Comparison of ENCODE assay signal across 17 mouse cellular contexts in genomic region chr8:106077452-106078067, GRCm38 (mm10). TPM values are rescaled to one million over a fixed set of nuclear protein-coding genes. Genes with fewer than 3 reads are reported as not detected.
DNase-seq lines count a peak whose midpoint lies in the region; ATAC-seq and TF ChIP-seq lines count a peak whose summit lies in the region.
"Had no signal": no experiment of that assay in that cellular context is flagged by ENCODE, and none has a peak within 500 bp of the region (broad histone marks: within the 10 kb centered on the region; RNA-seq: fewer than 3 reads in every experiment).

No protein-coding gene starts in this region.

- no peak overlapping the region for H3K27ac ChIP-seq in heart, embryonic 11.5 days (ENCODE audit: low read depth, low read length)
- H3K27ac ChIP-seq in lung, postnatal 0 days (ENCODE audit: low read length): no peak overlapping the region
- no peak overlapping the region for H3K27ac ChIP-seq in MEL (ENCODE audit: control insufficient read depth, low read depth, low read length)
- no peak overlapping the region for H3K27ac ChIP-seq in liver, postnatal 0 days (ENCODE audit: low read depth)
- H3K27ac ChIP-seq: heart, embryonic 15.5 days; lung, embryonic 15.5 days had no signal

- no peak for DNase-seq in heart, postnatal 25 days (ENCODE audit: low spot score)
- DNase-seq in lung, postnatal 0 days (ENCODE audit: low spot score): no peak
- DNase-seq in lung, adult 2 months: no peak
- peak; percentile 35 for DNase-seq in MEL (ENCODE audit: low read depth, low spot score)
- no peak for DNase-seq in liver, postnatal 0 days
- DNase-seq in spleen, postnatal 36 days (ENCODE audit: low spot score in 2 of 2): no peak
- DNase-seq: adrenal gland, postnatal 14 days; cerebellum, adult 9-11 months; gastrocnemius, postnatal 25 days; kidney, postnatal 10 days; right cerebral cortex, postnatal 4 days; thymus, postnatal 36 days had no signal

- no peaks in the 10 kb centered on the region for H3K27me3 ChIP-seq in heart, embryonic 11.5 days (ENCODE audit: control insufficient read depth, insufficient read depth, low read length)
- H3K27me3 ChIP-seq in lung, postnatal 0 days (replicated peaks; ENCODE audit: insufficient read depth, low read length): no peaks in the 10 kb centered on the region
- no peaks in the 10 kb centered on the region for H3K27me3 ChIP-seq in MEL (ENCODE audit: control insufficient read depth in 1 of 2, insufficient read depth in 2 of 2, low read length in 2 of 2)
- no peaks in the 10 kb centered on the region for H3K27me3 ChIP-seq in liver, postnatal 0 days (ENCODE audit: insufficient read depth, low read length)
- H3K27me3 ChIP-seq: heart, embryonic 15.5 days; lung, embryonic 15.5 days had no signal

- 0 out of 2 replicates have a peak, but pooled peaks have one; percentile 42 for ATAC-seq in heart, embryonic 11.5 days (replicated peaks; ENCODE audit: insufficient number of reproducible peaks, low FRiP score, low TSS enrichment)
- ATAC-seq in lung, postnatal 0 days: no peak
- no peak for ATAC-seq in liver, postnatal 0 days
- ATAC-seq: inflammation-experienced regulatory T-cells, adult 6 months had no signal

- no peak overlapping the region for H3K4me3 ChIP-seq in heart, embryonic 11.5 days (ENCODE audit: low read depth, low read length)
- no peak overlapping the region for H3K4me3 ChIP-seq in lung, postnatal 0 days (ENCODE audit: low read depth, low read length)
- no peak overlapping the region for H3K4me3 ChIP-seq in lung, adult 2 months (replicated peaks; ENCODE audit: extremely low read depth, low read depth, low read length)
- no peak overlapping the region for H3K4me3 ChIP-seq in MEL (ENCODE audit: control insufficient read depth in 1 of 2, insufficient read depth in 1 of 2, low read depth in 2 of 2, low read length in 2 of 2)
- H3K4me3 ChIP-seq in liver, postnatal 0 days (ENCODE audit: low read depth, low read length): no peak overlapping the region
- H3K4me3 ChIP-seq: erythroblast, embryonic 14.5 days; heart, embryonic 15.5 days; lung, embryonic 15.5 days had no signal

- no peaks in the 10 kb centered on the region for H3K4me1 ChIP-seq in heart, embryonic 11.5 days (ENCODE audit: control insufficient read depth, insufficient read depth, low read length)
- H3K4me1 ChIP-seq in lung, postnatal 0 days (ENCODE audit: insufficient read depth, low read depth, low read length): no peaks in the 10 kb centered on the region
- H3K4me1 ChIP-seq in lung, adult 2 months (ENCODE audit: control insufficient read depth, insufficient read depth, low read length): peaks cover 2% of the 10 kb centered on the region
- peaks cover 2 to 13% of the 10 kb centered on the region in 2 experiments; a peak in 3 of 4 replicates for H3K4me1 ChIP-seq in MEL (ENCODE audit: control insufficient read depth in 1 of 2, insufficient read depth in 2 of 2, low read length in 2 of 2)
- peaks cover 9% of the 10 kb centered on the region; the same call in 1 of the 2 replicates for H3K4me1 ChIP-seq in liver, postnatal 0 days (ENCODE audit: insufficient read depth)
- H3K4me1 ChIP-seq: lung, embryonic 15.5 days had no signal

- no peak for TF ChIP-seq EP300 in lung, postnatal 0 days (IDR thresholded peaks at IDR 0.05)
- TF ChIP-seq EP300 in MEL (IDR thresholded peaks at IDR 0.05; ENCODE audit: low read depth in 1 of 2, low read length in 2 of 2): no peak
- TF ChIP-seq EP300 in liver, postnatal 0 days (IDR thresholded peaks at IDR 0.05; ENCODE audit: low read depth): no peak

- H3K79me2 ChIP-seq in MEL (ENCODE audit: control insufficient read depth, insufficient read depth, low read length, poor library complexity): peaks cover 44% of the 10 kb centered on the region

- WGBS in heart, embryonic 11.5 days (ENCODE audit: insufficient replicate concordance): 88% methylated on average over 1 of the region's 1 CpGs
- WGBS in lung, postnatal 0 days: 100% methylated on average over 1 of the region's 1 CpGs
- 92% methylated on average over 1 of the region's 1 CpGs for WGBS in lung, adult 2 months
- WGBS in liver, postnatal 0 days (ENCODE audit: insufficient replicate concordance): 90% methylated on average over 1 of the region's 1 CpGs

- peak; percentile 43 for TF ChIP-seq CTCF in lung, postnatal 0 days (IDR thresholded peaks at IDR 0.05)
- TF ChIP-seq CTCF in lung, adult 2 months (IDR thresholded peaks at IDR 0.05; ENCODE audit: insufficient read depth, low read length): no peak
- TF ChIP-seq CTCF in MEL (IDR thresholded peaks at IDR 0.05 in 2 of 3, conservative IDR thresholded peaks at IDR 0.05 in 1 of 3; ENCODE audit: control insufficient read depth in 1 of 3, insufficient read depth in 1 of 3, low read depth in 2 of 3, low read length in 3 of 3, poor library complexity in 1 of 3, severe bottlenecking in 1 of 3): peak in 2 of 3 experiments; percentile 47 to 55; a peak in 4 of 6 replicates
- TF ChIP-seq CTCF in liver, postnatal 0 days (IDR thresholded peaks at IDR 0.05; ENCODE audit: low read depth): peak; percentile 51

- no peak overlapping the region for H3K4me2 ChIP-seq in heart, embryonic 11.5 days
- no peak overlapping the region for H3K4me2 ChIP-seq in lung, postnatal 0 days (replicated peaks; ENCODE audit: low read depth, low read length)
- no peak overlapping the region for H3K4me2 ChIP-seq in liver, postnatal 0 days (ENCODE audit: low read depth, low read length)
- H3K4me2 ChIP-seq: heart, embryonic 15.5 days; lung, embryonic 15.5 days had no signal

- peak; percentile 17 for TF ChIP-seq RAD21 in MEL (IDR thresholded peaks at IDR 0.05; ENCODE audit: low read depth, low read length)

- intact Hi-C loops in heart, postnatal 25 days (cut with DNase I): loop anchor here (5.0 kb wide), 1 partner anchor 85 kb away; the partner anchor contains the start of gene Dus2

- H3K9me3 ChIP-seq in heart, embryonic 11.5 days (replicated peaks; ENCODE audit: control insufficient read depth, low read length): no peaks in the 10 kb centered on the region; the same call in 1 of the 2 replicates
- no peaks in the 10 kb centered on the region for H3K9me3 ChIP-seq in lung, postnatal 0 days (ENCODE audit: low read length)
- no peaks in the 10 kb centered on the region for H3K9me3 ChIP-seq in MEL (replicated peaks; ENCODE audit: insufficient read depth, low read length)
- no peaks in the 10 kb centered on the region for H3K9me3 ChIP-seq in liver, postnatal 0 days (ENCODE audit: low read length)
- H3K9me3 ChIP-seq: heart, embryonic 15.5 days; lung, embryonic 15.5 days had no signal

- TF ChIP-seq POLR2A in lung, adult 2 months (IDR thresholded peaks at IDR 0.05; ENCODE audit: borderline replicate concordance, extremely low read depth, low read depth, low read length): no peak
- no peak for TF ChIP-seq POLR2A in MEL (IDR thresholded peaks at IDR 0.05; ENCODE audit: control insufficient read depth in 1 of 2, insufficient read depth in 1 of 2, low read depth in 1 of 2, low read length in 2 of 2, poor library complexity in 1 of 2)

- H3K9ac ChIP-seq in heart, embryonic 11.5 days (ENCODE audit: low read depth, low read length): no peak overlapping the region
- H3K9ac ChIP-seq in lung, postnatal 0 days (replicated peaks; ENCODE audit: low read depth): no peak overlapping the region
- no peak overlapping the region for H3K9ac ChIP-seq in MEL (ENCODE audit: control insufficient read depth, low read depth, low read length, poor library complexity, severe bottlenecking)
- H3K9ac ChIP-seq in liver, postnatal 0 days (replicated peaks): no peak overlapping the region
- H3K9ac ChIP-seq: heart, embryonic 15.5 days; lung, embryonic 15.5 days had no signal

- H3K36me3 ChIP-seq in heart, embryonic 11.5 days (ENCODE audit: control insufficient read depth, insufficient read depth, low read length): peaks cover 4% of the 10 kb centered on the region
- H3K36me3 ChIP-seq in lung, postnatal 0 days (ENCODE audit: insufficient read depth, low read length): peaks cover 4% of the 10 kb centered on the region; the same call in 1 of the 2 replicates
- peaks cover 9 to 19% of the 10 kb centered on the region in 2 experiments for H3K36me3 ChIP-seq in MEL (ENCODE audit: control insufficient read depth in 1 of 2, insufficient read depth in 2 of 2, low read length in 2 of 2)
- H3K36me3 ChIP-seq in liver, postnatal 0 days (replicated peaks; ENCODE audit: insufficient read depth, low read length): peaks cover 8% of the 10 kb centered on the region

TF ChIP-seq in MEL, 35 proteins besides CTCF, POLR2A, EP300 and RAD21:
- peak; percentile 40 for TF ChIP-seq SMC3 (IDR thresholded peaks at IDR 0.05; ENCODE audit: low read depth, low read length)
- TF ChIP-seq TCF12 (IDR thresholded peaks at IDR 0.05; ENCODE audit: low read depth, low read length): no peak

RNA-seq across cellular contexts. Expression of gene Nfatc3, which starts 18.9 kb away (rescaled TPM):
- polyA plus RNA-seq in heart, embryonic 11.5 days (2014; fragmentation: Nextera tagmentation; extraction: Ambion mirVana): 4.4 and 6.0 TPM in 2 replicates
- total RNA-seq in heart, postnatal 25 days (2021): 10 to 100 TPM; 19.3 to 21.7 TPM
- 3.4 and 4.2 TPM in 2 replicates for polyA plus RNA-seq in lung, postnatal 0 days (2015; fragmentation: Nextera tagmentation; extraction: Ambion mirVana)
- polyA plus RNA-seq in lung, adult 2 months (2012; rRNA removed): 17.7 and 19.9 TPM in 2 replicates
- 14.4 and 16.9 TPM in 2 replicates for total RNA-seq in MEL (2012; rRNA removed)
- polyA plus RNA-seq in MEL (2012; ENCODE audit: insufficient read depth in 1 of 2, insufficient read length in 2 of 2, low read depth in 1 of 2, low replicate concordance in 2 of 2, missing spikeins in 1 of 2): 10 to 100 TPM; 50.2 to 59.3 TPM
- polyA plus RNA-seq in liver, postnatal 0 days (2015; fragmentation: Nextera tagmentation; extraction: Ambion mirVana): 2.3 TPM in 2 replicates

RNA-seq across cellular contexts. Expression of gene Esrp2, which starts 59.2 kb away (rescaled TPM):
- 1.3 and 1.4 TPM in 2 replicates for polyA plus RNA-seq in heart, embryonic 11.5 days (2014; fragmentation: Nextera tagmentation; extraction: Ambion mirVana)
- under 1 TPM; 0.53 to 0.60 TPM for total RNA-seq in heart, postnatal 25 days (2021)
- 38.4 and 38.6 TPM in 2 replicates for polyA plus RNA-seq in lung, postnatal 0 days (2015; fragmentation: Nextera tagmentation; extraction: Ambion mirVana)
- 40.1 and 47.0 TPM in 2 replicates for polyA plus RNA-seq in lung, adult 2 months (2012; rRNA removed)
- total RNA-seq in MEL (2012; rRNA removed): 1.3 and 2.3 TPM in 2 replicates
- polyA plus RNA-seq in MEL (2012; ENCODE audit: insufficient read depth in 1 of 2, insufficient read length in 2 of 2, low read depth in 1 of 2, low replicate concordance in 2 of 2, missing spikeins in 1 of 2): 1 to 10 TPM in 1 of 2 experiments, not detected in 1; 4.5 TPM
- 24.0 and 26.7 TPM in 2 replicates for polyA plus RNA-seq in liver, postnatal 0 days (2015; fragmentation: Nextera tagmentation; extraction: Ambion mirVana)
